Mouse (Mus musculus): Measurements from ENCODE around the gene Spryd7. TPM values are rescaled to one million over a fixed set of nuclear protein-coding genes. Genes with fewer than 3 reads are reported as not detected.
"Not testable (repeated sequence)": the region's sequence is repeated elsewhere in the genome, so short reads cannot be mapped to it uniquely, and the experiment has no call there.

Gene Spryd7
- 10 to 100 TPM; 46.2 to 50.9 TPM for total RNA-seq (2021)

DNA sequence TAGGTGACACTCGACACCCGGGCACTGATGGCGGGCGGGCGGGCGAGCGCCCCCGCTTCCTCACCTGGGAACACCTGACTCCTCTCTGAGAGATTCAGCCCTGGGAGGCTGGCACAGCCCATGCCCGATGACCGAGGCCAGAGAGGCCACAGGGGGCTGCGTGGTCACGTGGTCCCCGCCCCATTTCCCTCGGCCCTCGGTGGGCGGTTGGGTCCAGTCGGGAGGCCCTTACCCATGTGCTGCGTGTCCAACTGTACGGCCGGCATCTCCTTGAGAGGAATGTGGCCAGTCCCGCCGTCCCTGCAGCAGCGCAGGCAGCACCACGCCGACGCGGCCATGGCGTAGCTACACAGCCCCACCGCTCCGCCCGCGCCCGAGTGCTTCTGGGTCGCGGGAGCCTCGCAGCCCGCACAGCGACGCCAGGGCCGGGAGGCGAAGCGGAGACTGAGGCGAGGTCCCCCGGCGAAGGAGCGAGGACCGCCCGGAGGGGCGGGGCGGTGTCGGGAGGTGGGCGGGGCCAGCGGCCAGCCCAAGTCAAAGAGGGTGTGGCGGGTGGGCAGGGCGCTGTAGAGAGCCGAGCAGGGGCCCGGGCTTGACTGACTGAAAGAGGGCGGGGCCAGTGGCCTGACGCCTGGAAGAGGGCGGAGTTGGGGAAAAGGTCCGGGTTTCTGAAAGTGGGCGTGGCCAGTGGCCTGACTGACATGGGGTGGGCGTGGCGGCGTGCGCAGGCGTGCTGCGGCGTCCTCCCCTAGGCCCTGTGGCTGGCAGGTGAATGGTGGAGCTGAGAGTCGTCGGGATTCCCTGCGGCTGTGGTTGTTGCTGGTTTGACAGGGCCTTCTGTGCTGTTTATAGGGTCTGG lies at the start of gene Spryd7:
Spryd7 (minus strand) TSS at position 598 of the 859 bp plus-strand sequence.
- peak; percentile 97 for DNase-seq

DNA sequence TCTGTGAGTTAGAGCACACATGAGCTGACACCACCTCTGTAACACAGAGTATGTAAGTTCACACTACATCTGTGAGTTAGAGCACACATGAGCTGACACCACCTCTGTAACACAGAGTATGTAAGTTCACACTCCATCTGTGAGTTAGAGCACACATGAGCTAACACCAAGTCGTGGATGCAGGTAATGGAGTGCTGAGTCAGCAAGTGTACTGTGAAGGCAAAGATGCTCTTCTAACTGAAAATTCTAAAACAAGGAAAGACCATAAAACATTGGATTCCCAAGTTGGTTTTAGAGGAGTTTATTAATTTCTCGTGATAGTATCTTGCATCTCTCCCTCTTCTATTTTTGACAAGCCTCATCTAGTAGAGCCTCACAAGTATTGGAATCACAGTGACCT lies 49.4 kb upstream of the Spryd7 start:
- DNase-seq = not testable (repeated sequence)

GRCm38 (mm10) chr14:61604081-61604480 lies 47.4 kb upstream of the Spryd7 start:
- no peak for DNase-seq

DNA sequence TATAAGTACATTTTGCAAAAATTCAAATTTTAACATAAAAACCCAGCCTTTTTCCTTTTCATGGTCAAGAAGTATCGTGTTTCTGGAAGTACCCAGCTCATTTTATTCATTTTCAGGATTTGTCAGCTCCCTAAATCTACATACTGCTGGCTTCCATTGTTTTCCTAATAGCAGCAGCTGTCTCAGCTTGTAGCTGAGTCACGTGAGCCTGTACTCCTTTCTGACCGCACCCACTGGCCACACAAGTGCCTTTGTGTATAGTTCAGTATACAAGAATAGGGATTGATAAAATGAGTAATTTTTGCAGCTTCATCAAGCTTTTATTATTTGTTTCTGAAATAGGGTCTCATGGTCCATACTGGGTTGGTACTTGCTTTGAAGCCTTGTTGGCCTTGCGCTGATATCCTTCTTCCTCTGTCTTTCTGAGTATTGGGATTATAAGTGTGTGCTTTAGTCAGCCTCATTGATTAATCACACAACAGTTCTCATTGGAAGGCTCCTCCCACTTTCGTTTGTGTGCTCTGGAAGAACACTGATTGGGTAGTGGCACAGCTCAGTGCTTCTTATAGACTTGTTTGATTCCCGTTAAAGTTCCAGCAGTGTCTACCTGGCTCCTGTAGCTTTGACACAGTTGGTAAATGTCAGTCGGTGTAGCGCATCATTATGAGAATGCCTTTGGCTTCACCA lies 46.5 kb upstream of the Spryd7 start:
- no peak for DNase-seq

- DNase-seq = no peak
These were observed 44.7 kb upstream of the Spryd7 start for GRCm38 (mm10) chr14:61601348-61601747.

- DNase-seq = peak; percentile 86 to 87
These were observed 42.5 kb upstream of the Spryd7 start for GRCm38 (mm10) chr14:61599057-61599806.

DNA sequence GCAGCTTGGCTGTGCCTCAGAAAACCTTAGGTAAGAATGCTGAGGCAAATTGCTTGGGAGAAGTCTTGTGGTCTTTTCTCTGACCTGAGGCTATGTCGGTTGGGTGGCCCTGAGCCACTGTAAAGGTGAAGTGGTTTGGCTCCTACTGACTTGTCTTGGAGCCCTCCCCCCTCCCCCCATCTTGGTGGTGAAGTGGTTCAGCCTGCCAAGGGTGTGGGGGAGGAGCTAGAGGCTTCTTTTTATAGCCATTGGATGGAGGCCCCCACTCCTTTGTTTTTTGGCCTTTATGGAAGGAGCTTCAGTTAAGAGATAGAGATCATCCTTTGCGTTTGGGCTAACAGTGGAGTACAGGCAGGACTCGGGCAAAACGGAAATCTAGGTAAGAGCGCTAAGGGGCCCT lies 41.3 kb upstream of the Spryd7 start, which contains the start of gene Trim13:
Trim13 (plus strand) TSS at position 280 of the 400 bp plus-strand sequence.
- DNase-seq = no peak

GRCm38 (mm10) chr14:61596719-61597426 lies 40.2 kb upstream of the Spryd7 start:
- no peak for DNase-seq

GRCm38 (mm10) chr14:61589288-61590065 lies 32.8 kb upstream of the Spryd7 start:
- DNase-seq = no peak

DNA sequence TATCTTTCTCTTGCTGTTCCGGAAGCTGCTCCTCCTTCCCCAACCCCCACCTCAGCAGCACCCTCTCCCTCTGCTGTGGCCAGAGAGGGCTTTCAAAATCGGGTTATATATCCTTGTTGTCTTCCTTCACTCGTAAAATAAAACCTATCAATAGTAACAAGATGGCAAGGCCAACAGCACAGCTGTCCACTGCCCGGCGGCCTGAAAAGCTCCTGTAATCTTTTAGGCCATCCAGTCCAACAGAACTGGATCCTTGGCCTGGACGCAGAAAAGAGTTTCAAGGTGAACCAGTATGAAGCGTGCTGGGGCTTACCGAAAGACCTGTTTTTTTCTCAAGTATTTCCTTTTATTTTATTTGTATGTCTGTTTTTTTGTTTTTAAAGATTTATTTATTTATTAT lies 19.3 kb upstream of the Spryd7 start:
- DNase-seq = no peak

DNA sequence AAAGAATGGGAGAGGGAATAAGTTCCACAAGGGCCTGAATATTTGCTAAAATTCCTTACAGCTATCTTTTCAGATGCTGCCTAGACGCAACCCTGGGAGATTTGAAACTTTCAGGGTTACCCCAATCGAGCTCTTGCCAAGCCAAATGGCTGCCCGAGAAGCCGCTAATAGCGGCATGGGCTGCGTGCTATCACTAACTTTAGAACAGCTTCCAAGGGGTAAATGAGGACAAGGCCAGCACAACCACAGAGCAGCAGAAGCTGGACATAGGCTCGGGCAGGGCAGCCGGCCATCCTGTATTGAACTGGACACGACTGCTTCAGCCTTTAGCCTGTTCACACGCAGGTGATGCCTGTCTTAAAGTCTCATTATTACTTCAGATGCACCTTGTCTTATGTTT lies 18.4 kb upstream of the Spryd7 start:
- DNase-seq = no peak

GRCm38 (mm10) chr14:61572131-61572530 lies 15.4 kb upstream of the Spryd7 start:
- no peak for DNase-seq

DNA sequence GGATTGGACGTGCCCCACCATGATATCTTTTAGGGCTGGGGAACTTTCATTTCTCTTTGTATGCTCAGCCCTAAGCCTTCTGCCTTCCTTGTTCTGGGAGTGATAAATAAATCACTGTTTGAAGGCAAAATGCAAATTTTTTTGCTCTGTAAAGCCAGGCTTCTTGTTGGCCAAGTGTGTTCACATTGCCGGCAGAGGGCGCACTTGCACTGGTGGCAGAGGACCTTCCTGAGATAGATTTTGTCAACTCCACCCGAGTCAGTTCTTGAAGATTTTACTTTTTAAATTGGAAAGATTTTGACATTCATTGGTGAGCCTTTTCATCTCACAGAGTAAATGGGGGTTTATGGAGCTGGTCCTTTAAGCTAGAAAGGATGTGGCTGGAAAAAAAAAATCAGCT lies 14.7 kb upstream of the Spryd7 start:
- DNase-seq = peak; percentile 74 to 84

GRCm38 (mm10) chr14:61569344-61569743 lies 12.7 kb upstream of the Spryd7 start:
- DNase-seq = no peak

GRCm38 (mm10) chr14:61566211-61566610 lies 9.5 kb upstream of the Spryd7 start:
- DNase-seq = not testable (repeated sequence)

- DNase-seq = no peak
These were observed 3.2 kb upstream of the Spryd7 start for GRCm38 (mm10) chr14:61559856-61560255.

DNA sequence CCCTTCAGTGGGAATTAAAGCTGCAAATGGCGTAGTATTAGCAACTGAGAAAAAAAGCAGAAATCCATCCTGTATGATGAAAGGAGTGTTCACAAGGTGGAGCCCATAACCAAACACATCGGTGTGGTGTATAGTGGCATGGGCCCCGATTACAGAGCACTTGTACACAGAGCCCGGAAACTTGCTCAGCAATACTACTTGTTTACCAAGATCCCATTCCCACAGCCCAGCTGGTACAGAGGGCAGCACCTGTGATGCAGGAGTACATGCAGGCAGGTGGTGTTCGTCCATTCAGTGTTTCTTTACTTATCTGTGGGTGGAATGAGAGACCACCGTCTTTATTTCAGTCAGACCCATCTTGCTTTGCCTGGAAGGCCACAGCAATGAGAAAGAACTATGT lies 2.2 kb upstream of the Spryd7 start:
- DNase-seq = no peak

DNA sequence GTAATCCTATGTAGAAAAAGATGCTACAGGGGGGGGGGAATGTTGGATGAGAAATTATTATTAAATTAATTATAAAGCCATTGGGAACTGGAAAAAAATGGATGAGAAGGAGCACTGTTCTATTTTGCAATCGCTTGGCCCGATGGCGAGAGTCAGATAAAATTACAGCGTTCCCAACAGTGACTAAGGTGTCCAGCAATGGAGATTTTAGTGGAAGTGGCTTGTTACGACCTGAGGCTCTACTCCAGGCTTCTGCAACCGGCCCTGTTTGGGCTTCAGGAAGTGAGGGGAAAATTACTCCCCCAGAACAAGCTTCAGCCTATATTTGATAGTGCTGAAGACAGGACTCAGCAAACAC lies 776 bp downstream of the Spryd7 start:
- DNase-seq = no peak

- no peak for DNase-seq
These were observed 8.1 kb downstream of the Spryd7 start for GRCm38 (mm10) chr14:61548614-61549013.

GRCm38 (mm10) chr14:61537772-61538171 lies 18.9 kb downstream of the Spryd7 start:
- not testable (repeated sequence) for DNase-seq

- no peak for DNase-seq
These were observed 19.9 kb downstream of the Spryd7 start for GRCm38 (mm10) chr14:61536631-61537264.
